Mouse (Mus musculus) right cerebral cortex, adult 18-20 months (tissue): ENCODE measurements at regions not wholly inside any gene's neighbourhood (a gene's known extent, or its start where the extent isn't known, plus 50 kb on each side); places are given as distances from the start of the nearest gene placed in this dataset.
A peak's percentile ranks its signal among the peaks of the same experiment; 100 is the strongest.

Experiments used
- DNase-seq: peaks from one replicate; pipeline ENCODE4 v3.0.0; 2022; ENCODE audit warnings: mixed read lengths

DNA sequence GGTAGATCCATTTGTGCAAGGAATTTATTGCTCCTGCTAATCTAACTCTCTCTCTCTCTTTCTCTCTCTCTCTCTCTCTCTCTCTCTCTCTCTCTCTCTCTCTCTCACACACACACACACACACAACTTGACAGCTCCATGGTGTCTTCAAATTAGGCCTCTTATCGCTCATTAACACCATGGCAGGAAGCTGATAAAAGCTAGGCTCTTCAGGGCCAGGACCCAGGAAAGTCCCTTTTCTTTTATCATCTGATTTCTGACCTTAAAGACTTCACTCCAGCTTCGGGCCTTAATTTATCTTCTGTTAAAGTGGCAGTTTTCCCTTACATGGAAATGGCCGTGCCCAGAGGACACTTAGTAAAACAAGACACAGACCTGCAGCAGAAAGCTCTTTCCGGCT is 178.4 kb upstream of the Bmp2 start:
- no peak for DNase-seq

- peak; percentile 11 for DNase-seq
These were observed 170.9 kb upstream of the Bmp2 start for GRCm38 (mm10) chr2:133381054-133381453.

GRCm38 (mm10) chr2:133383135-133383920 is 168.6 kb upstream of the Bmp2 start:
- DNase-seq = no peak

- no peak for DNase-seq
These were observed 166.7 kb upstream of the Bmp2 start for GRCm38 (mm10) chr2:133385297-133385696.

- DNase-seq = no peak
These were observed 164.6 kb upstream of the Bmp2 start for GRCm38 (mm10) chr2:133387349-133387748.

- no peak for DNase-seq
These were observed 159.7 kb upstream of the Bmp2 start for GRCm38 (mm10) chr2:133392298-133392697.

DNA sequence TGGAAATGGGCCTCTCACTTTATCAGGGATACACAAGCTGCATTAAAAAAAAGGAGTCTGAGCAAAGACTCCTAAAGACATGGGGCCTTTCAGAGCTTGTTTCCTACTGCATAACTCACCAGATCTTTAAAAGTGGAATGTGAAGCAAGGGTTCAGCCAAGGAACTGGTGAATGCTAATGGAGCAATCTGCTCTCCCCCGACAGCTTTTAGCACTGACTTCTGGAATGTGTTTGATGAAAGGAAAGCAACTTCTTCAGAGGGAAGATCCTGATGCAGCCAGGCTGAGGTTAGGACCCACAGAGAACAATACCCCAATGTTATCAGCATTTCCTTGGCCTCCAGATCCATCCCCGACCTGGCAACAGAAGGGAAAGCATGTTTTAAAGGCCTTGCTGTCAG is 154.4 kb upstream of the Bmp2 start:
- DNase-seq = no peak

GRCm38 (mm10) chr2:133399059-133399690 is 152.8 kb upstream of the Bmp2 start:
- DNase-seq = no peak

- no peak for DNase-seq
These were observed 151.0 kb upstream of the Bmp2 start for GRCm38 (mm10) chr2:133400963-133401362.

DNA sequence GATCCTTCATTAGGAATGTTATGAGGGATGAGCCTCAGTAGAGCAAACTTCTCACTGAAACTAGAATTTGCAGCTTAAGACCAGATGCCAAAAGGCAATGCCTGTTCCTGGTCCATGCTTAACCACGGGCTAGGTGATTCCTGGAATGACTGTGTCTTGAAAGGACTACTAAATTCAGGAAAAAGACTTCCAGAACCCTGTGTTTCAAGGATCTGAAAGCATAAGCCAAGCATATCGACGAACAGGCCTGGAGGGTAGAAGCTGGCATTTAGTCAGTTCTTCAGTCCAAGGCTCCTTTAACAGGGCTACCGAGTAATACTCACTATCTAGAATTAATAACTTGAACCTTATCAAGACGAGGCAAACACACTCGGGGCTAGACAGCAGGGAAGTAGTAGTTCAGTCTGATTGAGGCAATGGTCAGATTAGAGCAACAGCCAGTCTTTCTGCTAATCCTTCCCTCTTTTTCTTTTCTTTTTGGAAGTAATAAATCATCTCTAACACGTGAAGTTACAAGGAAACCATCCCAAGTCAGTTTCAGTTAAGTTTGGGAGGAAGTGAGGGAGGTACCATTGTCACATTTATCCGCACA is 134.9 kb upstream of the Bmp2 start:
- DNase-seq = no peak

GRCm38 (mm10) chr2:133419686-133420303 is 132.2 kb upstream of the Bmp2 start:
- DNase-seq = no peak

DNA sequence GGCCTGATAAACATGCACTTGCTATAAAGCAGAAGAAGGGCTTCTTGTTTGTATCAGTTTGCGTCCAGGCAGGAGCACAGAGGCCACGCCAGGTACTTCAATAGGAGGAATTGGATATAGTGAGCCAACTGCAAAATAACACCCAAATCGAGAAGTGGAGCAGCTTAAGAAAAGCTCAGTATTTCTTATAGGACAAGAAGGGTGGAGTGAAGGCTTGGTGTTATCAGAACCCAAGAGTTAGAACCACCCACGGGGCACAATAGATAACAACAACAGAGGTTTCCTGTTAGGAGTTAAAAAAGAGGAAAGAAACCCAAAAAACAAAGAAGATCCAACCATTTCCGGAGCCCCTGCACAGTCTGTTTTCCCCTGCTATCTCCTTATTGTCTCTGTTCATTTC is 126.4 kb upstream of the Bmp2 start:
- DNase-seq = no peak

DNA sequence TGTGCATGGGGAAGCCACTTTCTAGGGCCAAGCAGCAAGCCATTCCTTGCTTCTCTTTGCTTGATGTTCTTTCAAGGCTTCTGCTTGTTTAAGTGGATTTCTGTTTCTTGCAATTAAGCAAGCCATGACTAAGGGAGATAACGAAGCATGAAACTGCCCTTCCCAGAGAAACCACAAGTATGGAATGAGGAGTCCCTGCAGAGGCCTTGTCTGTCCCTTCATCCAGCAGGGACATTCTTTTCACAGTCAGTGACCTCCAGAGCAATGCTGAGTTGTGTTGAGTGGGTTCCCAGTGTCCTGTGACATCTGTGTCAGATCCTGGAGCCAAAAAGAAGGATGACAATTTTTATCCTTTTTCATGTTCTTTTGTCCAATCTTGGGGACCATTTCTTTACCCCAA is 124.9 kb upstream of the Bmp2 start:
- DNase-seq = no peak

DNA sequence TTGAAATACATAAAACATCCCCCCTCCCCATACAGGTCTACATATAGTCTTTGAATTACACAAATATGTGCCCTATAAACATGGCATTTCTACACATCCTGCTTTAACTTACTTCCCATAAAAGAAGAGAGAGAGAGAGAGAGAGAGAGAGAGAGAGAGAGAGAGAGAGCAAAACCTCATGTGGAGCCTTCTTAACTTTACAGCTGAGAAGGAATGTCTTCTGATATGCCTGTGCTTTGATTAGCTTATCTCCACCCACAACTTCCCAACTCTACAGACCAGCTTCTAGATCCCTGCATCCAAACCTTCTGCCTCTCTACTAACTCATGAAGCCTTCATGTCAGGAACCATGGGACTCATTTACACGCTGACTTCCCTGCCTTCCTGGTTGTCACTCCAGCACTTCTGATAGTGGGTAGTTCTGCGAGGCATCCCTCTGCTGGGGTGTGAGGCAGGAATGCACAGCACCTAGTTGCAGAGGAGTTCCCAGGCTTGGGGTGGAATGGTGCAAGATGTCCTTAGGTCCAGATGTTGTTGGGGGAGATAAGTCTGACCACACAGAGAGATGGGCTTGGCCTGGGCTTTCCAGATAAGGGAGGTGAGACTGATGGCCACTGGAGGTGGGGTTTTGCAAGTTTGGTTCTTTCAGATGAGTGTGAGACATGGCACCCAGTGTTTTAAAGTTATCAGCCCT is 122.4 kb upstream of the Bmp2 start:
- no peak for DNase-seq

- no peak for DNase-seq
These were observed 121.1 kb upstream of the Bmp2 start for GRCm38 (mm10) chr2:133430741-133431438.

DNA sequence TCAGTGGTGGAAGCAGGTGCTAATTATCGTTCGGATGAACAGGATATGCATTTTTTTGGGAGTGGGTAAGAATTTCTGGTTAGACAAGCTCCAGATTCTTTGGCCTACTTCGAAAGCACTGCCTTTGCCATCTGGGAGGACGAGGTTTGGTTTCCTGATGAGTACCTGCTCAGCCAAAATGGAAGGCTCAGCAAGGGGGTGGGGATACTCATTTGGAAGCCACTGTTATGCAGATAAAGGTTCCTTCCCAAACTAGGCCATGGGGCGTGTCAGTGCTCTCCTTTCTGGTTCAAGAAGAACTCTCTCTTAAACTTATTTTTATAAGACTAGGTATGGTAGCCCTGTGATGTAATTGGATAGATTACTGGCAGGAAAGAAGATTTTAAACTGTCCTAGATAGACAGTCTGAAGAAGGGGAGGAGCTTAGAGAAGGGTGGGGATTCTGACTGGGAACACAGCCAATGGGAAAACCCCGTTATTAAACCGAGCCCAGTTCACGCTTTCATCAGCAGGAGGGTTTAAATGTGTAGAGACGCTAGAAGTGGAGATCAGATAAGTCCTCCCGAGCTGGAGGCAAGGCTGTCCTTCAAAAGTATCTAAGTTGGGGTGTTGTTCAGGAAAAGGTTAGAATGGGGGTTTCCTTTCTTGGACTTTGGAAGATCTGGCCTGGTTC is 119.7 kb upstream of the Bmp2 start:
- no peak for DNase-seq

DNA sequence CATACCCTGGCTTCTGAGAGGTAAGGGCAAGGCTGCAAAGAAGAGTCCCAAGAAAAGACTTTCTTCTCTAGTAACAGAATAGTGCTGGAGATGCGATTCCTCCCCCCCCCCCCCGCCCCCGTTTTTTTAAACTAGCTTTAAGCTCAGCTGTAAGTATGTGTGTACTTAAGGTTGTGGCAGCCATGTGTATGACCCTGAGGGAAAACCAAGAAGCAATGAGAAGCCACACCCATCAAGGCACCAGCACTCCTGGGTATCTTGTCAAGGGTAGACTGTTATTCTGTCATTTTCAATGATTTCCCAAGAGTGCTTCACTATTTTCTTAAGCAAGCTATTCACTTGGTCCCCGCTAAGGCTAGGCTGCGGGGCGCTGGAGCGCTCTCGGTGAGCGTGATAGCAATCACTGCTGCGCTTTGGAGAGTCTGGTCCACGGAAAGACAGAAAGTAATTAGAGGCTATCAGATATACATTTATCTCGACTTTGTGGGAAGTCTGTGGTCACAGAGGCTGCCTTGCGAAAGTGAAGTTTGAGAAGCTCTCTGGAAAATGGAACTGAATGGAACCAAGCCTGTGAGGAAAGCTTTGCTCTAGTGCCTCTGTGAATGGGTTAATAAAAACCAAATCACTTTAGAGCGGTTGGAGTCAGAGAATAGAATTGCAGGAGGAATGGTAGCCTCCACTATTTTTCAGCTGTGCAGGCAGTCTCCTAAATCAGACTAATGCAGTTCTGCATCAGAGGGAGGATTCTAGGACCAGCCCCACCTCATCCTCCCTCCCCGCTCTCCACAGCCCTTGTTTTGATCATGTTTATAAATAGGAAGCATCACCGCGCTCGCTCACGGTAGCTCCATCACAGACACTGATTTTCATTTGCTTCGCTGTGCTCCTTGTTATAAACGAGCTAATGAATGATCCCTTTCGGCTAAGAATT is 114.8 kb upstream of the Bmp2 start:
- peak; percentile 5 for DNase-seq

GRCm38 (mm10) chr2:133438018-133438417 is 113.9 kb upstream of the Bmp2 start:
- DNase-seq = no peak

- no peak for DNase-seq
These were observed 108.9 kb upstream of the Bmp2 start for GRCm38 (mm10) chr2:133443024-133443423.

DNA sequence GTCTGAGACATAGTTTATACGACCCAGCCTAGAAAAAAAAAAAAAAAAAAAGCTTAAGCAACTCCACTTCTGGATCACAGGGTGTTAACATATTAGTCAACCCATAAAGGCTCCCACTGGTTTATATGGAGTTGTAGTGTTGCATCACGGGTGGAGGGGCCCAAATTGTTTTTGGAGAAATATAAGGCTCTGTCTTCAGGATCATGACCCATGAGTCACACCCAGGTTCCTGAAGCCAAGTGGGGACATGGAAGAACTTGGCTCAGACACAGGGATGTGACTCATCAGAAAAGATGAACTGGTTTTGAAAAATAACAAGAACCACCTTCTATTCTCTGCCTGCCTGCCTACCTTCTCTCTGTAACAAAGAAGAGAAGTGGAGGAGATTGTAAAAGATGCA is 108.5 kb upstream of the Bmp2 start:
- DNase-seq = peak; percentile 12

GRCm38 (mm10) chr2:133452947-133453346 is 99.0 kb upstream of the Bmp2 start:
- no peak for DNase-seq
